Mouse (Mus musculus): ENCODE measurements around the gene Zfp462.

DNA sequence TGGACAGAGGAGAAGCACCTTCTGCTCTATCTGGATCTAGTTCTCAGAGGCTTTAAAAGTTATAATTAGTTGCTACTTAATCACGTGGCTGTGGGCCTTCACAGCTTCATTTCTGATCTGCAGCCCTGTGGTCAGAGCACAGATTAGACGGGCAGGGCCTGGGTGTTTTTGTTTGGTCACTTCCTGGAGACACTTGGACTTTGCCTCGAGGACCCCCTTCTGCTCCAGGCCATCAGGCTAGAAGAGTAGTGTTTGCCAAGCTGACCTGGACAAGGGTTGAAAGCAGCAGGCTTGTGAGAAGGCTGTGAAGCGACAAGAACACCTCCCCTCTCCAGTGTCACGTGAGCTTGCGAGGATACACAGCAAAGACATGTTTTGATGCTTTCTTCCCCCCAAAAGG is 58.3 kb downstream of the Zfp462 start:
- no peak for TF ChIP-seq CTCF (conservative IDR thresholded peaks at IDR 0.05; ENCODE audit: low read length)
- no peak for TF ChIP-seq NANOG (IDR thresholded peaks at IDR 0.05; ENCODE audit: borderline replicate concordance, low read length)
